Mouse (Mus musculus) midbrain, embryonic 11.5 days (tissue): ENCODE data around the gene Tjp2. TPM values are rescaled to one million over a fixed set of nuclear protein-coding genes. Genes with fewer than 3 reads are reported as not detected.

Experiments used
- ATAC-seq: fragments of 200-750 bp; cut with Nextera tagmentation; 2 replicates; pipeline ENCODE4 v1.8.0; 2017; ENCODE audit warnings: moderate TSS enrichment, moderate library complexity; ENCODE audit not compliant: low FRiP score
- DNase-seq: peaks from one replicate; pipeline ENCODE4 v3.0.0; 2015; ENCODE audit warnings: low spot score; ENCODE audit errors: missing footprints
- H3K27ac ChIP-seq: fragments of 300-500 bp; sonication (generic); 2 replicates; pipeline ENCODE4 v1.5.1; 2014; ENCODE audit warnings: low read depth, low read length
- H3K27me3 ChIP-seq: fragments of 300-500 bp; sonication (generic); 2 replicates; pipeline ENCODE4 v1.6.1; 2014; ENCODE audit warnings: mild to moderate bottlenecking, low read length, moderate library complexity, mixed read lengths; ENCODE audit not compliant: control insufficient read depth, insufficient read depth
- H3K36me3 ChIP-seq: fragments of 300-500 bp; sonication (generic); 2 replicates; pipeline ENCODE4 v1.6.1; 2014; ENCODE audit warnings: mild to moderate bottlenecking, low read length, moderate library complexity, mixed read lengths; ENCODE audit not compliant: control insufficient read depth, insufficient read depth
- H3K4me1 ChIP-seq: fragments of 300-500 bp; sonication (generic); 2 replicates; pipeline ENCODE4 v1.6.1; 2014; ENCODE audit warnings: low read length; ENCODE audit not compliant: control insufficient read depth, insufficient read depth
- H3K4me2 ChIP-seq: fragments of 300-500 bp; sonication (generic); 2 replicates; pipeline ENCODE4 v1.6.1; 2014; ENCODE audit warnings: mild to moderate bottlenecking, moderate library complexity
- H3K4me3 ChIP-seq: fragments of 300-500 bp; sonication (generic); 2 replicates; pipeline ENCODE4 v1.5.1; 2014; ENCODE audit warnings: low read depth, low read length
- H3K9ac ChIP-seq: fragments of 300-500 bp; sonication (generic); 2 replicates; pipeline ENCODE4 v1.6.1; 2014; ENCODE audit warnings: low read length
- H3K9me3 ChIP-seq: fragments of 300-500 bp; sonication (generic); 2 replicates; pipeline ENCODE4 v1.6.1; 2016; ENCODE audit warnings: low read length; ENCODE audit not compliant: control insufficient read depth
- WGBS: fragments of 180-500 bp; shearing (Covaris S2); extraction: QIAGEN DNeasy Blood & Tissue Kit; methylation state at CpG from one replicate; pipeline ENCODE4 v1.1.7; 2014; 5-methylcytosine and 5-hydroxymethylcytosine counted together
- polyA plus RNA-seq: library from polyadenylated mRNA; unstranded; fragments of >200 nt; fragmentation: Nextera tagmentation; extraction: Ambion mirVana; gene quantifications from 2 replicates; pipeline ENCODE4 v1.2.1, GENCODE M21; 2014

Gene Tjp2
- polyA plus RNA-seq, 1 experiment from 2014 or later = 23.0 TPM

- Histone ChIP-seq H3K4me2 (no peak overlapping the region), H3K4me3 (no peak overlapping the region), H3K27ac (no peak overlapping the region; the same call in 1 of the 2 replicates), H3K4me1 (no peaks in the 10 kb centered on the region), H3K9me3 (no peaks in the 10 kb centered on the region), H3K36me3 (no peaks in the 10 kb centered on the region), H3K9ac (no peak overlapping the region; the same call in 1 of the 2 replicates), H3K27me3 (no peaks in the 10 kb centered on the region)
- WGBS = 75% methylated on average over 12 of the region's 12 CpGs
- DNase-seq = peak; percentile 79
- peak; percentile 48; the same call in 1 of the 2 replicates for ATAC-seq
Measured at GRCm38 (mm10) chr19:24259390-24260351, 34.8 kb upstream of the Tjp2 start.

- Histone ChIP-seq H3K27ac (no peak overlapping the region), H3K4me2 (no peak overlapping the region), H3K9ac (no peak overlapping the region), H3K4me1 (no peaks in the 10 kb centered on the region), H3K9me3 (no peaks in the 10 kb centered on the region), H3K4me3 (no peak overlapping the region), H3K36me3 (no peaks in the 10 kb centered on the region), H3K27me3 (no peaks in the 10 kb centered on the region)
- ATAC-seq (no peak), DNase-seq (peak; percentile 60)
- WGBS = 86% methylated on average over 5 of the region's 5 CpGs
Measured at GRCm38 (mm10) chr19:24258368-24258767, 33.5 kb upstream of the Tjp2 start.

- Histone ChIP-seq H3K4me3 (no peak overlapping the region), H3K27me3 (no peaks in the 10 kb centered on the region), H3K4me1 (no peaks in the 10 kb centered on the region), H3K4me2 (no peak overlapping the region), H3K9me3 (no peaks in the 10 kb centered on the region), H3K27ac (no peak overlapping the region), H3K36me3 (no peaks in the 10 kb centered on the region), H3K9ac (no peak overlapping the region)
- DNase-seq (peak; percentile 45), ATAC-seq (no peak)
- WGBS = 97% methylated on average over 6 of the region's 6 CpGs
Measured at GRCm38 (mm10) chr19:24257962-24258361, 33.1 kb upstream of the Tjp2 start.

GRCm38 (mm10) chr19:24253657-24254260 lies 28.9 kb upstream of the Tjp2 start:
- Histone ChIP-seq H3K36me3 (no peaks in the 10 kb centered on the region), H3K4me3 (no peak overlapping the region), H3K27ac (no peak overlapping the region), H3K4me2 (no peak overlapping the region), H3K27me3 (no peaks in the 10 kb centered on the region), H3K9me3 (no peaks in the 10 kb centered on the region), H3K9ac (no peak overlapping the region), H3K4me1 (no peaks in the 10 kb centered on the region)
- WGBS = 34% methylated on average over 9 of the region's 9 CpGs
- DNase-seq = peak; percentile 10
- no peak for ATAC-seq

- H3K4me1 ChIP-seq = no peaks in the 10 kb centered on the region
- no peak overlapping the region for H3K9ac ChIP-seq
- no peak overlapping the region for H3K4me2 ChIP-seq
- H3K36me3 ChIP-seq = no peaks in the 10 kb centered on the region
- ATAC-seq = no peak
- H3K4me3 ChIP-seq = no peak overlapping the region
- no peaks in the 10 kb centered on the region for H3K27me3 ChIP-seq
- H3K27ac ChIP-seq = no peak overlapping the region
- no peaks in the 10 kb centered on the region for H3K9me3 ChIP-seq
- 26% methylated on average over 6 of the region's 6 CpGs for WGBS
- DNase-seq = peak; percentile 84
Measured at GRCm38 (mm10) chr19:24251869-24252268, 27.0 kb upstream of the Tjp2 start.

GRCm38 (mm10) chr19:24243340-24243739 lies 18.5 kb upstream of the Tjp2 start:
- Histone ChIP-seq H3K4me1 (peaks cover 2% of the 10 kb centered on the region; the same call in 1 of the 2 replicates), H3K9me3 (no peaks in the 10 kb centered on the region), H3K9ac (no peak overlapping the region), H3K4me2 (no peak overlapping the region), H3K36me3 (no peaks in the 10 kb centered on the region), H3K27ac (no peak overlapping the region), H3K27me3 (no peaks in the 10 kb centered on the region), H3K4me3 (no peak overlapping the region)
- 93% methylated on average over 6 of the region's 6 CpGs for WGBS
- ATAC-seq = no peak
- DNase-seq = no peak

- Histone ChIP-seq H3K4me2 (no peak overlapping the region), H3K27me3 (no peaks in the 10 kb centered on the region), H3K27ac (no peak overlapping the region), H3K4me1 (peaks cover 2% of the 10 kb centered on the region; the same call in 1 of the 2 replicates), H3K9me3 (no peaks in the 10 kb centered on the region), H3K9ac (no peak overlapping the region), H3K36me3 (no peaks in the 10 kb centered on the region), H3K4me3 (no peak overlapping the region)
- DNase-seq (no peak), ATAC-seq (no peak)
- WGBS = 40% methylated on average over 14 of the region's 14 CpGs
Measured at GRCm38 (mm10) chr19:24241799-24242546, 17.1 kb upstream of the Tjp2 start.

GRCm38 (mm10) chr19:24241271-24241670 lies 16.4 kb upstream of the Tjp2 start:
- Histone ChIP-seq H3K4me2 (no peak overlapping the region), H3K27me3 (no peaks in the 10 kb centered on the region), H3K9me3 (no peaks in the 10 kb centered on the region), H3K27ac (no peak overlapping the region), H3K9ac (no peak overlapping the region), H3K36me3 (no peaks in the 10 kb centered on the region), H3K4me1 (peaks cover 2% of the 10 kb centered on the region; the same call in 1 of the 2 replicates), H3K4me3 (no peak overlapping the region)
- DNase-seq = no peak
- 86% methylated on average over 8 of the region's 8 CpGs for WGBS
- ATAC-seq = no peak
